Mouse (Mus musculus) myocyte (in vitro differentiated cells): ENCODE data around the gene Epha6.

Experiments
- MAX ChIP-seq: IDR thresholded peaks from one replicate; pipeline ENCODE4 v1.6.1; 2011; ENCODE audit warnings: low read depth, mild to moderate bottlenecking, control low read depth
- POLR2A ChIP-seq: IDR thresholded peaks from one replicate; pipeline ENCODE4 v1.6.1; 2011; ENCODE audit warnings: low read depth, mild to moderate bottlenecking, control low read depth, moderate library complexity; ENCODE audit not compliant: insufficient read length
- SRF ChIP-seq: IDR thresholded peaks from one replicate; pipeline ENCODE4 v1.6.1; 2011; ENCODE audit warnings: low read depth; ENCODE audit not compliant: control insufficient read depth, insufficient read length
- TCF12 ChIP-seq: IDR thresholded peaks from one replicate; pipeline ENCODE4 v1.6.1; 2011; ENCODE audit warnings: mild to moderate bottlenecking, control low read depth; ENCODE audit not compliant: poor library complexity, insufficient read depth, severe bottlenecking

- TF ChIP-seq TCF12 (no peak), POLR2A (no peak), MAX (no peak), SRF (no peak)
These were observed 752.6 kb downstream of the Epha6 start for GRCm38 (mm10) chr16:59852689-59853088.
